Mouse (Mus musculus) myocyte (in vitro differentiated cells): ENCODE measurements around the gene Ipcef1. TPM values are rescaled to one million over a fixed set of nuclear protein-coding genes. Genes with fewer than 3 reads are reported as not detected.

Source experiments
- H3K27me3 ChIP-seq: one replicate; pipeline ENCODE4 v1.6.1; 2011; ENCODE audit not compliant: control insufficient read depth, insufficient read depth, insufficient read length
- H3K36me3 ChIP-seq: one replicate; pipeline ENCODE4 v1.6.1; 2011; ENCODE audit not compliant: control insufficient read depth, insufficient read depth
- H3K4me2 ChIP-seq: one replicate; pipeline ENCODE4 v1.6.1; 2011; ENCODE audit warnings: low read depth, control low read depth
- H3K4me3 ChIP-seq: one replicate; pipeline ENCODE4 v1.5.1; 2011; ENCODE audit warnings: mild to moderate bottlenecking, control low read depth, moderate library complexity
- H3K79me2 ChIP-seq: one replicate; pipeline ENCODE4 v1.6.1; 2011; ENCODE audit not compliant: control insufficient read depth, insufficient read depth
- H3ac ChIP-seq: one replicate; pipeline ENCODE4 v1.6.1; 2011; ENCODE audit not compliant: control insufficient read depth, insufficient read length
- CEBPB ChIP-seq: IDR thresholded peaks from 2 replicates; pipeline ENCODE4 v1.6.1; 2011; ENCODE audit warnings: mild to moderate bottlenecking, moderate library complexity; ENCODE audit not compliant: poor library complexity, insufficient read depth, severe bottlenecking
- E2F4 ChIP-seq: IDR thresholded peaks from one replicate; pipeline ENCODE4 v1.6.1; 2011; ENCODE audit warnings: mild to moderate bottlenecking, control low read depth, moderate library complexity; ENCODE audit not compliant: insufficient read depth
- MAX ChIP-seq: IDR thresholded peaks from one replicate; pipeline ENCODE4 v1.6.1; 2011; ENCODE audit warnings: low read depth, mild to moderate bottlenecking, control low read depth
- MYOD1 ChIP-seq, 3 experiments: IDR thresholded peaks; one replicate each; pipeline ENCODE4 v1.6.1; 2011; ENCODE audit warnings: control low read depth in 2 of 3, low read depth in 2 of 3, mild to moderate bottlenecking in 2 of 3, moderate library complexity in 1 of 3; ENCODE audit not compliant: insufficient read length in 2 of 3, control insufficient read depth in 1 of 3
- MYOG ChIP-seq, 3 experiments: IDR thresholded peaks; one replicate each; pipeline ENCODE4 v1.6.1; 2011; ENCODE audit warnings: control low read depth in 2 of 3, low read depth in 2 of 3, mild to moderate bottlenecking in 2 of 3; ENCODE audit not compliant: insufficient read length in 2 of 3, control insufficient read depth in 1 of 3, insufficient read depth in 1 of 3
- POLR2A ChIP-seq: IDR thresholded peaks from one replicate; pipeline ENCODE4 v1.6.1; 2011; ENCODE audit warnings: low read depth, mild to moderate bottlenecking, control low read depth, moderate library complexity; ENCODE audit not compliant: insufficient read length
- POLR2AphosphoS2 ChIP-seq: IDR thresholded peaks from one replicate; pipeline ENCODE4 v1.6.1; 2011; ENCODE audit warnings: low read depth, control low read depth; ENCODE audit not compliant: insufficient read length
- REST ChIP-seq: IDR thresholded peaks from one replicate; pipeline ENCODE4 v1.6.1; 2011; ENCODE audit warnings: mild to moderate bottlenecking, control low read depth, moderate library complexity; ENCODE audit not compliant: insufficient read depth, insufficient read length
- SRF ChIP-seq: IDR thresholded peaks from one replicate; pipeline ENCODE4 v1.6.1; 2011; ENCODE audit warnings: low read depth; ENCODE audit not compliant: control insufficient read depth, insufficient read length
- TCF12 ChIP-seq: IDR thresholded peaks from one replicate; pipeline ENCODE4 v1.6.1; 2011; ENCODE audit warnings: mild to moderate bottlenecking, control low read depth; ENCODE audit not compliant: poor library complexity, insufficient read depth, severe bottlenecking
- TCF3 ChIP-seq: IDR thresholded peaks from one replicate; pipeline ENCODE4 v1.6.1; 2011; ENCODE audit warnings: low read depth, control low read depth; ENCODE audit not compliant: insufficient read length
- USF1 ChIP-seq: IDR thresholded peaks from one replicate; pipeline ENCODE4 v1.6.1; 2011; ENCODE audit warnings: low read depth, mild to moderate bottlenecking, control low read depth, moderate library complexity
- polyA plus RNA-seq: library from polyadenylated mRNA; unstranded; fragments of >200 nt; fragmentation: generic; extraction: Trizol; gene quantifications from one replicate; pipeline ENCODE4 v1.2.1, GENCODE M21; 2012; ENCODE audit warnings: missing spikeins

The Ipcef1 gene
- polyA plus RNA-seq, 1 experiment, result not detected

DNA sequence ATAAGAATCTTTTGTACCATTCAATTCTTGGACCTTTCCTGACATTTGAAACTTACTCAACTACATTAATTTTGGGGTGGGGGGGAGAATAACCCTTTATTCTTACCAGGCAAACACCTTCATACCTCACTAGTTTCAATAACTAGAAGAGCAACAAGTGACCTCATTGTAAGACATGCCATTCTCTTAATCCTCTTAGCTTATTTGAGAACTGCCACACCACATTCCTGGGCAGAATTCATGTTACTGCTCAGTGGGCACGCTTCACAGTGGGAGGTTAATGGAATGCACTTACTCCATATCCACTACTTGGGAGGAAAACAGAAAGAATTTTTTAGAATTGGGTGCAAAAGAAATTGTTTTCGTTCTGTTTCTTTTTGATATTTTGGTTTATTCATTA is 203.4 kb downstream of the Ipcef1 start:
- H3K4me3 ChIP-seq, result no peak overlapping the region
- H3K36me3 ChIP-seq, result no peaks in the 10 kb centered on the region
- H3K4me2 ChIP-seq, result no peak overlapping the region
- H3K27me3 ChIP-seq, result no peaks in the 10 kb centered on the region
- no peak overlapping the region for H3ac ChIP-seq
- TF ChIP-seq USF1, result no peak
- no peak for TF ChIP-seq POLR2A
- no peak for TF ChIP-seq MAX
- TF ChIP-seq TCF12, result no peak
- no peak for TF ChIP-seq MYOG (IDR thresholded peaks at IDR 0.05; ENCODE audit: control insufficient read depth in 1 of 3, insufficient read depth in 1 of 3, insufficient read length in 2 of 3, low read depth in 2 of 3)
- TF ChIP-seq SRF, result no peak
- no peak for TF ChIP-seq TCF3
- no peak for TF ChIP-seq MYOD1 (IDR thresholded peaks at IDR 0.05; ENCODE audit: control insufficient read depth in 1 of 3, insufficient read length in 2 of 3, low read depth in 2 of 3)
- no peak for TF ChIP-seq REST
- no peak for TF ChIP-seq POLR2AphosphoS2
- TF ChIP-seq CEBPB, result no peak
- no peak for TF ChIP-seq E2F4
- no peaks in the 10 kb centered on the region for H3K79me2 ChIP-seq

DNA sequence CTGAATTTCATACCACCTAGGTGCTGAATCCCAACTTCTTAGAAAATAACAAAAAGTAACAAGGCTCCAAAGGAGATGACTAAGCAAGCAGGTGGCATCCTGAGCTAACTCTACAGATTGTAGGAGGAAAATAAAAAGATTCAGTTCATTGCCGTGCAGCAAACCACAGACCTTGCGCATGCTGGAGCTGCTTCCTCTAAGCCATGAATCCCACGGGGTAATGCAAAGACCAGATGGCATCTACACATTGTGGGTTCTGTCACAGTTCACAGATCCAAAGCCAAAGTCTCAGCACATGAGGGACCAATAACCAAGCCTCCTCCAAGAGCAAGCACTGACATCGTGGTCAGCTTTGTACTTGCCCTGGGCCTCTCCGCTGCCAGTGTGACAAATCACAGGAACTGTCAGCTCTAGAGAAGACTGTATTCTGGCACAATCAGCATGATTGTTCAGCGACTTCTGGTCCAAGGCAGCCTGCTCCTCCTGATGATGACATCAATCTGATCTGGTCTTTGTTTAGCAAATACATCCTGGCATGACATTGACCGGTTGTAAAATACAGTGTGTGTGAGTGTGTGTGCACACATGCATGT is 204.0 kb downstream of the Ipcef1 start:
- Histone ChIP-seq H3K27me3 (no peaks in the 10 kb centered on the region), H3K79me2 (no peaks in the 10 kb centered on the region), H3K4me3 (no peak overlapping the region), H3K36me3 (no peaks in the 10 kb centered on the region), H3K4me2 (no peak overlapping the region), H3ac (no peak overlapping the region)
- TF ChIP-seq TCF3 (no peak), TCF12 (no peak), MAX (no peak), CEBPB (no peak), POLR2AphosphoS2 (no peak), USF1 (no peak), E2F4 (no peak), SRF (no peak), POLR2A (no peak), REST (no peak), MYOG (IDR thresholded peaks at IDR 0.05; ENCODE audit: control insufficient read depth in 1 of 3, insufficient read depth in 1 of 3, insufficient read length in 2 of 3, low read depth in 2 of 3) (no peak), MYOD1 (IDR thresholded peaks at IDR 0.05; ENCODE audit: control insufficient read depth in 1 of 3, insufficient read length in 2 of 3, low read depth in 2 of 3) (no peak)

DNA sequence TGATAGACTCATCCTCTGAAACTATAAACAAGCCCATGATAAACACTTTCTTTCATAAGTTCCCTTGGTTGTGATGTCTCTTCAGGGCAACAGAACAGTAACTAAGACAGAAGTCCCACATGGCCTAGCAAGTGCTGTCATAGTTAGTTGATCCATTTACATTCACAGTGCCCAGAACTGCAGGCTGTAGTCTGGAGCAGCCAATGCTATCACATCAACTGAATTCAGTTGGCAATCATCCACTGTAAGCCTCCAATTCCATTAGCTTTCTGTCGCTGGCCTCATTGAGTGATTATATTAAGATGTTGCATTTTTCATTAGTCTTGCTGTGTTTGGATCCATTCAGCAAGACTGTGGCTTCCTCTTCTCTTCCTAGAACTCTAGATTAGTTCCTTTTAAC is 206.0 kb downstream of the Ipcef1 start:
- Histone ChIP-seq H3K4me3 (no peak overlapping the region), H3K27me3 (no peaks in the 10 kb centered on the region), H3K4me2 (no peak overlapping the region), H3K79me2 (no peaks in the 10 kb centered on the region), H3ac (no peak overlapping the region), H3K36me3 (no peaks in the 10 kb centered on the region)
- TF ChIP-seq POLR2A (no peak), USF1 (no peak), POLR2AphosphoS2 (no peak), SRF (no peak), CEBPB (no peak), REST (no peak), MAX (no peak), TCF3 (no peak), MYOD1 (IDR thresholded peaks at IDR 0.05; ENCODE audit: control insufficient read depth in 1 of 3, insufficient read length in 2 of 3, low read depth in 2 of 3) (no peak)

DNA sequence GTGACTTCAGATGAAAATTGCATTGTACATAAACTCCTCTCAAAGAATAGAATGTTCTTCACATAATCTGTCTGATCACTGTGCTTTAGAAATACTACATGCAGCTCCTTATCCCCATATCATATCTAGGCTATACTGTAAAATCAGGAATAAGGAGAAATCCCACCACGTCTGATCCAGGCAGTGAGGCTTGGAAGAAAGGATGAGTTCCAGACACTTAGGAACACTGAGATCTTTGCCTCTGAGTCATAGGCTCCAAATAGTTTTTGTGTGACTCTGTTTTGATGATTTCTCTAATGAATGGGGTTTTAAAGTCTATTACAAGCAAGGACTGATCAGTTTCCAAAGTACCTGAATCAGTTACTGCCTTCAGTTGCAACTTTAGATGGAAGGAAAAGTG is 210.1 kb downstream of the Ipcef1 start:
- no peak overlapping the region for H3ac ChIP-seq

More for the DNA sequence above, 210.1 kb downstream of the Ipcef1 start:
- no peaks in the 10 kb centered on the region for H3K79me2 ChIP-seq
- no peak overlapping the region for H3K4me3 ChIP-seq
- no peaks in the 10 kb centered on the region for H3K36me3 ChIP-seq
- TF ChIP-seq POLR2A, result no peak
- no peak for TF ChIP-seq REST
- TF ChIP-seq POLR2AphosphoS2, result no peak
- no peak for TF ChIP-seq E2F4
- no peak for TF ChIP-seq CEBPB
- no peak for TF ChIP-seq MYOG (IDR thresholded peaks at IDR 0.05; ENCODE audit: control insufficient read depth in 1 of 3, insufficient read depth in 1 of 3, insufficient read length in 2 of 3, low read depth in 2 of 3)
- no peak for TF ChIP-seq MAX
- TF ChIP-seq MYOD1 (IDR thresholded peaks at IDR 0.05; ENCODE audit: control insufficient read depth in 1 of 3, insufficient read length in 2 of 3, low read depth in 2 of 3), result no peak
- H3K4me2 ChIP-seq, result no peak overlapping the region
- H3K27me3 ChIP-seq, result no peaks in the 10 kb centered on the region

Other genes with a start within 250 kb of the Ipcef1 start
- gene Cnksr3, start 159.8 kb upstream of the Ipcef1 start, polyA plus RNA-seq, result 11.4 TPM